Mouse (Mus musculus) cerebellum, adult (tissue): ENCODE measurements around the gene Shank1.

Experiments
- ATAC-seq: cut with Nextera tagmentation; 2 replicates; pipeline ENCODE4 v1.9.2; 2017; ENCODE audit warnings: mild to moderate bottlenecking, moderate library complexity, mixed read lengths; ENCODE audit not compliant: insufficient number of reproducible peaks, low FRiP score, low TSS enrichment

Shank1 gene

DNA sequence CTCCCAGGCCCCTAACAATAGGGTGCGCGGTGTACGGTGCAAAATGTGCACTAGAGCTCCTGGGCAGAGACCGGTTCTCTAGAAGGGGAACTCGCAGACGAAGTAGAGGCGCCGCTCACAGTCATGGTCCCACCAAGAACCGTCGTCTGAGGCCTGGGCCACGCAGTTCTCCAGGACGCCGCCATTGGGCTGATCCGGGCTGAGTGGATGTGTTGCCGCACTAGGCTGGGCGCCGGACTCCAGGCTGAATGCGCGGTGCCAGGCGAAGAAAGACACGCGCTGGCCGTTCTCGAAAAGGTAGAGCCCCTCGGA is 5.6 kb upstream of the Shank1 start:
- no peak for ATAC-seq

- peak; percentile 90 for ATAC-seq
Observed at GRCm38 (mm10) chr7:44304775-44305641, 5.0 kb upstream of the Shank1 start.

- ATAC-seq = no peak; the same call in 1 of the 2 replicates
Observed at GRCm38 (mm10) chr7:44305686-44306085, 4.4 kb upstream of the Shank1 start.

DNA sequence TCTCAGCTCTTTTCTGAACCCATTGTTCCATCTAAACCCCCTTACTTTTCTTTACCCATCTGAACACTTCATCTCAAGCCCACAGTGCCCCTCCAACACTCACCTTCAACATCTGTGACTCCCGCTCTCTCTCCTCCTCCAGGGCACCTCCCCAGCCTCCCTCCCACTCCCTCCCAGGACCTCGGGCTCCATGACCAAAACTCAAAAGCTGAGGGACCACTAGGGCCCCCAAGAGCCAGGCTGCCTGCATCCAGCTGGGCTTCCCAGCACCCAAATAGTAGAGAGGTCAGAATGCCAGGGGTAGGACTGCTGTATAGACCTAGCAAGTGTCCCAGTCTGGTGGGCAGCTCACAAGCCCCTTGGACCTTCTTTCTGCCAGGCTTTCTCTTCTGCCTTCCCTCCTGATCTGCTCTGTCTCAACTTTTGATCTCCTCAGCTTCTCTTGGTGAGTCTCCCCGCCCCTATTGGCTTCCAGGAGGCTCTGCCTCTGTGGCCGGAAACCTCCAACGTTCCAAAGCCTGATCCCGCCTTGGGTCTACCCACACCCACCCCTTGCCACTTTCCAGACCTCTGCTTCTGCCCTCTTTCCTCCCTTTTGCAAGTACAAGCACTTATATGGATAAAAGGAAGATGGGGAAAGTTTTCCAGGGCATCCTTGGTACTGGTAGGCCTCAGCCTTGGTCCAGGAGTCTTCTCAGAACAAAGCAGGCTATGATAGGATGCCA is 3.4 kb upstream of the Shank1 start, which contains the start of gene Clec11a:
Gene Clec11a (minus strand): TSS at position 387 of the 725 bp plus-strand sequence.
- ATAC-seq = no peak

GRCm38 (mm10) chr7:44307261-44308020 is 2.6 kb upstream of the Shank1 start:
- no peak for ATAC-seq

GRCm38 (mm10) chr7:44310285-44310877 is 328 bp downstream of the Shank1 start:
- no peak for ATAC-seq

- no peak for ATAC-seq
Observed at GRCm38 (mm10) chr7:44310878-44311712, 1.0 kb downstream of the Shank1 start.

DNA sequence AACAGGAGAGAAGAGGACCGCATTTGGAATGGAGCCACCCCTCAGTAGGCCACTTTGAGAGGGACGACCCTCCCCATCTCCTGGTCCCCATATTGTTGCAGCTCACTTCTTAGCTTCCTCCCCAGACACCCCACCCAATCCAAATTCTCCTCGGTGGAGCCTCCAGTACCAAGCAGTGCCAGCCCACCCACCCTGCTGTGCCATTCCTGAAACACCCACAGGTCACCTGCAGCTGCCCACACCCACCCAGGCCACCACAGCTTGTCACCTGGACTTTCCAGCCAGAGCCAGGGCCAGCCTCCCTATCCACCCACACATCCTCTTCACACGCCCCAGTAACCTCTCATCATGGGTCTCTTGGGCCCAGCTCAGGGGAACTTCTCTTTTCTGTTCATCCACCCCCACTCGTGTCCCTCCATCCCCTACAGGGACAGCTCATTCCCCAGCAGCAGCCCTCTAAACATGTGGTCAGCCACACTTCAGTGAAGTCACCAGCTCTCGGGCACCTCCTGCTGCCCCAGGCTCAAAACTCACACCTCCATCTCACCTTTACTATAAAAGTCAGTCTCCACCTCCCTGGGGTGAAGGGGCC is 1.8 kb downstream of the Shank1 start:
- no peak for ATAC-seq

GRCm38 (mm10) chr7:44312484-44312883 is 2.4 kb downstream of the Shank1 start:
- no peak for ATAC-seq

GRCm38 (mm10) chr7:44317913-44318312 is 7.9 kb downstream of the Shank1 start:
- ATAC-seq = no peak

- peak; percentile 72; the same call in 1 of the 2 replicates for ATAC-seq
Observed at GRCm38 (mm10) chr7:44320886-44321285, 10.8 kb downstream of the Shank1 start.

- ATAC-seq = no peak
Observed at GRCm38 (mm10) chr7:44322290-44322689, 12.2 kb downstream of the Shank1 start.

DNA sequence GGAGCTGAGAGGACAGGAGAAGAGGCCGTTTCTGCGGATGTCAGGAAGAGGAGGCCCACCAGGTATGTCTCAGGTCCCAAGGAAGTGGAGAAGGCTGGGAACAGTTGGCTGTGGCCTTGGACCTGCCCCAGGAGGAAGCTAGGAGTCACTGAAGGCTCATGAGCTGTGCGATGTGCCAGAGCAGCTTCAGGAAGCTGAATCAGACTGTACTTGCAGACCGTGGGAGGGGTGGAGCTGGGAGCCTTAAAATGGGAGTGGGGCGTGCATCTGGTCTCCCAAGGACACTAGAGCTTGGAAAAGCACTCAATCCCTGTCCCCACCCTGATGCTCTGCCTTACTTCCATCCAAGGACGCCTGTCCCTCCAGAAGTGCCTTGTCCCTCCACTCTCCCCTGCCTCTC is 16.6 kb downstream of the Shank1 start:
- no peak for ATAC-seq

- no peak for ATAC-seq
Observed at GRCm38 (mm10) chr7:44332336-44332735, 22.3 kb downstream of the Shank1 start.

DNA sequence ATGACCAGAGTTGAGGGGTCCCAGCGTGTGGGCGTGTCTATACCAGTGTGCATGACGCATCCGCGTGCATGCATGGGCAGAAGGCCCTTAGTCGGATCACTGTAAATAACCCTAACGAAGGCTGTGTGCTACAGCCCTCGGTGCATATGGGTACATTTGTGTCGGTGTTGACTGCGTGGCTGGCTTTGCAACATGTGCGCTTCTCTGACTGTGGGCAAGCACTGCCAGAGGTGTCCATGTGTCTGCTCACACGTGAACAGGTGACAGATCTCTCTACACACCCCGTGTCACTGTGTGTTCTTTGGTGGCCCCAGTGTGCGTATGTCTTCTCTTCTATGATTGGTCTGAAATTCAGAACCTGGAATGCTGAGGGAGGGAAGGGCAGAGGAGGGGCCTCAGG is 24.1 kb downstream of the Shank1 start:
- ATAC-seq = no peak

GRCm38 (mm10) chr7:44335031-44335878 is 25.2 kb downstream of the Shank1 start:
- ATAC-seq = peak; percentile 47; the same call in 1 of the 2 replicates

- ATAC-seq = peak; percentile 57; the same call in 1 of the 2 replicates
Observed at GRCm38 (mm10) chr7:44336046-44337021, 26.3 kb downstream of the Shank1 start.
